Mouse (Mus musculus) midbrain, embryonic 10.5 days (tissue): ENCODE results near the gene Trim38. TPM values are rescaled to one million over a fixed set of nuclear protein-coding genes. Genes with fewer than 3 reads are reported as not detected.
"Not testable (repeated sequence)": the region's sequence is repeated elsewhere in the genome, so short reads cannot be mapped to it uniquely, and the experiment has no call there.

Source experiments
- DNase-seq: peaks from one replicate; pipeline ENCODE4 v3.0.0-alpha.2; 2017; ENCODE audit warnings: low spot score
- H3K27ac ChIP-seq: fragments of 300-500 bp; sonication (generic); replicated peaks from 2 replicates; pipeline ENCODE4 v1.5.1; 2016; ENCODE audit warnings: mild to moderate bottlenecking
- H3K27me3 ChIP-seq: fragments of 300-500 bp; sonication (generic); 2 replicates; pipeline ENCODE4 v1.6.1; 2016; ENCODE audit warnings: low read depth, mild to moderate bottlenecking; ENCODE audit not compliant: poor library complexity, severe bottlenecking
- H3K36me3 ChIP-seq: fragments of 300-500 bp; sonication (generic); 2 replicates; pipeline ENCODE4 v1.6.1; 2016; ENCODE audit warnings: mild to moderate bottlenecking, moderate library complexity
- H3K4me1 ChIP-seq: fragments of 300-500 bp; sonication (generic); 2 replicates; pipeline ENCODE4 v1.6.1; 2016
- H3K4me3 ChIP-seq: fragments of 300-500 bp; sonication (generic); 2 replicates; pipeline ENCODE4 v1.5.1; 2016; ENCODE audit warnings: mild to moderate bottlenecking, moderate library complexity
- H3K9me3 ChIP-seq: fragments of 300-500 bp; sonication (generic); replicated peaks from 2 replicates; pipeline ENCODE4 v1.6.1; 2016; ENCODE audit warnings: mild to moderate bottlenecking
- WGBS: fragments of 180-500 bp; shearing (Covaris S2); methylation state at CpG from one replicate; pipeline ENCODE4 v1.1.7; 2016; 5-methylcytosine and 5-hydroxymethylcytosine counted together
- polyA plus RNA-seq: library from polyadenylated mRNA; unstranded; fragments of >200 nt; fragmentation: Nextera tagmentation; extraction: Ambion mirVana; gene quantifications from 2 replicates; pipeline ENCODE4 v1.2.1, GENCODE M21; 2016

The Trim38 gene
- polyA plus RNA-seq, 1 experiment from 2014 or later = 0.20 TPM

- H3K27me3 ChIP-seq = no peaks in the 10 kb centered on the region
- no peak for DNase-seq
- H3K27ac ChIP-seq = peak overlapping the region; percentile 96
- 2% methylated on average over 14 of the region's 14 CpGs for WGBS
- no peaks in the 10 kb centered on the region for H3K9me3 ChIP-seq
- H3K4me3 ChIP-seq = peak overlapping the region; percentile 67
- H3K36me3 ChIP-seq = no peaks in the 10 kb centered on the region
- peaks cover 45% of the 10 kb centered on the region for H3K4me1 ChIP-seq
Measured at GRCm38 (mm10) chr13:23739922-23740252, 29.8 kb upstream of the Trim38 start.

DNA sequence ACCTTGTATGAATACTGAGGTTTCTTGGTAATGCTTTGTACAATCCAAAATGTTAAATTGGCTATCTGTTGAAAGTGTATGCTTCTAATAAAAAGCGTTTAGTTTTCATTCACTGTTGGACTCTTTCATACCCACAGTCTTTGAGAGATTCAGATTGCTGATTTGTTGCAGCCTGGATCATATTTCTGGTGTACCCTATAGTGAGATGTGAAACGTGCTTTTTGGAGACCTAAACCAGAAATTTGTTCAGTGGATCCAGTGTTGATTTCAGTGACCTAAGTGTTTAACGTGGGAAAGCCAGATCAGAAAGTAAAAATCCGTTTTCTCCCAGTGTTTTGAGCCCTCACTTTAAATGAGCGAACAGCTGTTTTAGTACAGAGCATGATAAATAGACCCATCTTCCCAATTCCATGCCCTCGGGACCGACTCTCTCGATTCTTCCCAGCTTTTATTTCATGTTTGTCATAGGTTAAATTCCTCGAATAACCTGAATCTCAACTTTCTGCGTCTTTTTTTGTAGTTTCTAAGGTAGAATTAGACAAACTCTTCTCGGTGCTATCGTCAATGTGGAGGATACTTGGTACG lies 29.4 kb upstream of the Trim38 start:
- WGBS = 42% methylated on average over 13 of the region's 13 CpGs
- no peaks in the 10 kb centered on the region for H3K27me3 ChIP-seq
- peak overlapping the region; percentile 67 for H3K4me3 ChIP-seq
- H3K36me3 ChIP-seq = no peaks in the 10 kb centered on the region
- DNase-seq = peak; percentile 12
- no peaks in the 10 kb centered on the region for H3K9me3 ChIP-seq
- peak overlapping the region; percentile 96 for H3K27ac ChIP-seq
- H3K4me1 ChIP-seq = peaks cover 46% of the 10 kb centered on the region

GRCm38 (mm10) chr13:23740910-23741309 lies 28.8 kb upstream of the Trim38 start:
- Histone ChIP-seq H3K4me1 (peaks cover 46% of the 10 kb centered on the region), H3K36me3 (no peaks in the 10 kb centered on the region), H3K27me3 (no peaks in the 10 kb centered on the region), H3K4me3 (peak overlapping the region; percentile 67), H3K9me3 (no peaks in the 10 kb centered on the region), H3K27ac (peak overlapping the region; percentile 96)
- DNase-seq = no peak
- WGBS = 63% methylated on average over 5 of the region's 5 CpGs

- peak; percentile 9 for DNase-seq
- peak overlapping the region; percentile 46; the same call in 1 of the 2 replicates for H3K27ac ChIP-seq
- H3K9me3 ChIP-seq = no peaks in the 10 kb centered on the region
- H3K4me3 ChIP-seq = no peak overlapping the region
- peaks cover 46% of the 10 kb centered on the region for H3K4me1 ChIP-seq
- no peaks in the 10 kb centered on the region for H3K36me3 ChIP-seq
- H3K27me3 ChIP-seq = no peaks in the 10 kb centered on the region
Measured at GRCm38 (mm10) chr13:23742007-23742406, 27.7 kb upstream of the Trim38 start.

GRCm38 (mm10) chr13:23743215-23743614 lies 26.5 kb upstream of the Trim38 start:
- 85% methylated on average over 5 of the region's 5 CpGs for WGBS
- H3K4me3 ChIP-seq = no peak overlapping the region
- H3K4me1 ChIP-seq = peaks cover 53% of the 10 kb centered on the region
- H3K9me3 ChIP-seq = no peaks in the 10 kb centered on the region
- peak overlapping the region; percentile 75 for H3K27ac ChIP-seq
- peak; percentile 11 for DNase-seq
- no peaks in the 10 kb centered on the region for H3K36me3 ChIP-seq
- H3K27me3 ChIP-seq = no peaks in the 10 kb centered on the region

DNA sequence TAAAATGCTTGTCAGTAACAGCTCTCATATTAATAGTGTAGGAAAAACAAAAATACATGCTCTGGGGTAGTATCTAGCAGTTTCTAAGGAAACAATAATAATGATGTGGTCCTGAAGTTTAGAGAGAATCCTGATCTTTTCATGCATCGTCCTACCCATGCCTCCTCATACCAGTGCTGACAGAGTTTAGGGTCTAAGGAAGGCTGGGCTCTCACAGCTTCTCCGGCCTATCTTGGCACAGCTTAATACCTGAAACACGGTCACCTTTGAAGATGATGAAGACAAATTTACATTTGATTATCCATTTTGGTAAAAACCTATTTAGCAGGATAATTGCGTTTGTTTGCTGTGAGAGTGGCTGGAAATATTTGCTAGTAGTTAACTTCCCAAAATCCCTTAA lies 25.8 kb upstream of the Trim38 start:
- no peak for DNase-seq
- Histone ChIP-seq H3K9me3 (no peaks in the 10 kb centered on the region), H3K4me3 (peak overlapping the region; percentile 59), H3K36me3 (no peaks in the 10 kb centered on the region), H3K27ac (peak overlapping the region; percentile 97), H3K27me3 (no peaks in the 10 kb centered on the region), H3K4me1 (peaks cover 57% of the 10 kb centered on the region)
- 55% methylated on average over 4 of the region's 4 CpGs for WGBS

DNA sequence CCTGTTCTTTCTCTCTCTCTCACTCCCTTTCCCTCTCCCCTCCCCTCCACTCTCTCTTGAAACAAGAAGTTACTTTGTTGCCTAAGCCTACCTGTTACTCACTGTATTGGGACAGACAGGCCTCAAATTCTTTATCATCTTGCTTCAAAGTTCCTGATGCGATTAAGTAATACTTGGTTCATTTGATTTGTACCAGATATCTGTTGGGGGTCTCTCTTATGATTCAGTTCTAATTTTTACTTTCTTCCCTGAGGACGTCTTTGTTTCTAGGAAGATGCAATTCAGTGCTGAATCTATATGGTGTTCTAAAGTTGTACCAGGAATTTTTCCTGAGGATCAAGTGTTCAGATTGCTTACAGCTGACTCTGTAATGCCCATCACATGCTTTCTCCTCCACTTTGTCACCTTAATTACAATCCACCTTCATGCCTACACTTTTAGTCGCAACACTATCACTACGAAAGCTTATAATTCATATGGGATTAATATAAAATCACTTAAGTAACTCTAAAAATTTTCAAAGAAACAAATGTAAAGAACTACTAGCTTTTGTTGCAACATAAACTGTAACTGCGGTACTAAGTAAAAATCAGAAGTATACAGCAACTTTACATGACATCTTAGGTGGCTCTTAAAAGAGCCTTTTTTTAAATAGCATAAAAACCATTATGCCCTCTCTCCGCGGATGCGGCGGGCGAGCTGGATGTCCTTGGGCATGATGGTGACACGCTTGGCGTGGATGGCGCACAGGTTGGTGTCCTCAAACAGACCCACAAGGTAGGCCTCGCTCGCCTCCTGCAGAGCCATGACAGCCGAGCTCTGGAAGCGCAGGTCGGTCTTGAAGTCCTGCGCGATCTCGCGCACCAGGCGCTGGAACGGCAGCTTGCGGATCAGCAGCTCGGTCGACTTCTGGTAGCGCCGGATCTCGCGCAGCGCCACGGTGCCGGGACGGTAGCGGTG lies 25.0 kb upstream of the Trim38 start:
- no peaks in the 10 kb centered on the region for H3K9me3 ChIP-seq
- peaks cover 49% of the 10 kb centered on the region for H3K4me1 ChIP-seq
- no peaks in the 10 kb centered on the region for H3K27me3 ChIP-seq
- H3K36me3 ChIP-seq = no peaks in the 10 kb centered on the region
- peak overlapping the region; percentile 97 for H3K27ac ChIP-seq
- no peak for DNase-seq
- WGBS = 3% methylated on average over 16 of the region's 36 CpGs
- peak overlapping the region; percentile 59 for H3K4me3 ChIP-seq

DNA sequence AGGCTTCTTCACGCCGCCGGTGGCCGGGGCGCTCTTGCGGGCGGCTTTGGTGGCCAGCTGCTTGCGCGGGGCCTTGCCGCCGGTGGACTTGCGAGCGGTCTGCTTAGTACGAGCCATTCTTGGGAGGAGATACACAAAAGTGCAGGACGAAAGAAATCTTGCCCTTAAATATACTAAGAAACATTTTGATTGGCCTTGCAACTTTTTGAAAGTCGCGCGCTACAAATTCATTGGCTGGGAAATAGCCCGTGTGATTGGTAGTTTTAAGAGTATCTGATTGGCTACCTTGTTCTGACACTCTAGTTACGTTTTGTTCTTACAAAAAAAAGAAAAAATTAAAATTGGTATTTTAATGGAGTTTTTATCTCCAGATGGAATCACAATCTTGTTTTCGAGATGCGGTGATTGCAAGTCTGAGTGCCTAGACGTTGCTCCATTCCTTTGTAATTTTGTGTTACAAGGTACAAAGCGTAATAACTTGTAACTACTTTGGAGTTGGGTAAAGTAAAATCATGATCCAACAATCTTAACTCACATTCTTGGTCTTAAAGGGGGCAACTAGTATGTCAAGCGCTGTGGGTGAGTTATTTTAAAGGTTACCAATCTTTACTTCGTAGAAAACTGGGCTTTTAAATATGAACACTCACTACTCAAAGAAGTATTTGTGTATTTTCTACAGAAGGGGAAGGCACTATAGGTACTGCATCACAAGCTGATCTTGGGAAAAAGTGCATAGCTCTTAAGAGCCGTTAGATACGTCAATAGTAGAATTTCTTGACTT lies 24.1 kb upstream of the Trim38 start, which contains the start of gene Hist1h3c:
Gene Hist1h3c, minus strand, starts transcription at position 222 of the 781 bp plus-strand sequence.
- peak within 1 kb of the TSS; percentile 97 for H3K27ac ChIP-seq
- H3K4me3 ChIP-seq = peak within 1 kb of the TSS; percentile 59
- no peaks in the 10 kb centered on the region for H3K27me3 ChIP-seq
- DNase-seq = peak; percentile 82
- no peaks in the 10 kb centered on the region for H3K36me3 ChIP-seq
- no peaks in the 10 kb centered on the region for H3K9me3 ChIP-seq
- under 1% methylated on average over 27 of the region's 28 CpGs for WGBS
- peaks cover 41% of the 10 kb centered on the region for H3K4me1 ChIP-seq

DNA sequence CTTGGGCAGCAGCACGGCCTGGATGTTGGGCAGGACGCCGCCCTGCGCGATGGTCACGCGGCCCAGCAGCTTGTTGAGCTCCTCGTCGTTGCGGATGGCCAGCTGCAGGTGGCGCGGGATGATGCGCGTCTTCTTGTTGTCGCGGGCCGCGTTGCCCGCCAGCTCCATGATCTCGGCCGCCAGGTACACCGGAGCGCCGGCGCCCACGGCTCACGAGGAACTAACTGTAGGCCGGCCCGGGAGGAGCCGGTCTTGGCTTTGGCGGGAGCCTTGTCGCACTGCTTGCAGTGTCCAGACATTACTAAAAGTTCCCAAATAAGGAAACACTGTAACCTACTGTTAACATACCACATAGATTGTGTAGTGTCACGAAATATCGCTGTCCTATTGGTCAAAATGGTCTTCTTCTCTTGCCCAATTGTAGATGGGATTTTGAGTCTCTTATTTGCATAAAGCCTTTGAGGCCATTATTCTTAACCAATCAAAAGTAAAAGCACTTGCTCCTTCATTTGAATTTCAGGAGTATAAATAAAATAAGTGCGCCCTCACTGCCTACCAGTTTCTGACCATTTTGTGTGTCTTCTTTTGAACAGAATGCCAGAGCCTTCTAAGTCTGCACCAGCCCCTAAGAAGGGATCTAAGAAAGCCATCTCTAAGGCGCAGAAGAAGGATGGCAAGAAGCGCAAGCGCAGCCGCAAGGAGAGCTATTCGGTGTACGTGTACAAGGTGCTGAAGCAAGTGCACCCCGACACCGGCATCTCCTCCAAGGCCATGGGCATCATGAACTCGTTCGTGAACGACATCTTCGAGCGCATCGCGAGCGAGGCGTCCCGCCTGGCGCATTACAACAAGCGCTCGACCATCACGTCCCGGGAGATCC lies 23.3 kb upstream of the Trim38 start, which contains the start of gene Hist1h2bb:
Gene Hist1h2bb, plus strand, starts transcription at position 534 of the 880 bp plus-strand sequence.
- peak; percentile 79 for DNase-seq
- not testable (repeated sequence) for H3K27me3 ChIP-seq, H3K36me3 ChIP-seq, H3K9me3 ChIP-seq
- H3K4me3 ChIP-seq = peak within 1 kb of the TSS; percentile 59
- peak within 1 kb of the TSS; percentile 97 for H3K27ac ChIP-seq
- WGBS = under 1% methylated on average over 44 of the region's 58 CpGs
- H3K4me1 ChIP-seq = peaks cover 36% of the 10 kb centered on the region

DNA sequence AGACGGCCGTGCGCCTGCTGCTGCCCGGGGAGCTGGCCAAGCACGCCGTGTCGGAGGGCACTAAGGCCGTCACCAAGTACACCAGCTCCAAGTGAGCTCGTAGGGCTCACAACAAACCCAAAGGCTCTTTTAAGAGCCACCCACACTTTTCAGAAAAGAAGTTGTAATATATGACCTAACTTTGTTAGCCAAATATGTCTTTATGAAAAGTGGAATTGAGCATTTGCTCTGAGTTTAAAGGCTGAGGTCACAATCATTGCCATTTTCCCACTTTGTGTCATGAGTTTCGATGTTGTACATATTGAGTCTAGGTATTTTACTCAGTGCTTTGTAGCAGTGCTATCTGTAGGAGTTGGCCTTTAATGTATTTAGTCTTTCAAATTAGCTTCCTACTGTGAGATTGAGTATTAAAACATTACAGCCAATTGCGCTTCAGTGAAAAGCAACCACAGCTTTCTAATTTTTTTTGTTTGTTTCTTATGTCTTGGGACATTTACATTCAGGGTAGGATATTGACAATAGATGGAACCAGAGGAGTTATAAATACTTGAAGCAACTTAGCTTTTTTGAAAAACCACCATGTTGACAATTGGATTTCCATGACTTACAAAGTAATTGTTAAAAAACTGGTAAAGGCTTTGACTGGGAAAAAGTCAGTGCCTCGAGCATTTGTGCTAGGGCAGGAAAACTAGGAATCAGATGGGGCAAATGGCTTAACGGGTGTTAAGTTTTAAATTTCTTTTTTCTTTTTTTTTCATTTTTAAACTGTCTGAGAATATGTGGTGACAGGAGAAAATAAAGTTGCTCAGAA lies 22.4 kb upstream of the Trim38 start:
- 2% methylated on average over 13 of the region's 13 CpGs for WGBS
- Histone ChIP-seq H3K9me3 (no peaks in the 10 kb centered on the region), H3K27ac (peak overlapping the region; percentile 97), H3K36me3 (no peaks in the 10 kb centered on the region), H3K4me3 (peak overlapping the region; percentile 59), H3K4me1 (peaks cover 35% of the 10 kb centered on the region), H3K27me3 (no peaks in the 10 kb centered on the region)
- peak; percentile 32 for DNase-seq

DNA sequence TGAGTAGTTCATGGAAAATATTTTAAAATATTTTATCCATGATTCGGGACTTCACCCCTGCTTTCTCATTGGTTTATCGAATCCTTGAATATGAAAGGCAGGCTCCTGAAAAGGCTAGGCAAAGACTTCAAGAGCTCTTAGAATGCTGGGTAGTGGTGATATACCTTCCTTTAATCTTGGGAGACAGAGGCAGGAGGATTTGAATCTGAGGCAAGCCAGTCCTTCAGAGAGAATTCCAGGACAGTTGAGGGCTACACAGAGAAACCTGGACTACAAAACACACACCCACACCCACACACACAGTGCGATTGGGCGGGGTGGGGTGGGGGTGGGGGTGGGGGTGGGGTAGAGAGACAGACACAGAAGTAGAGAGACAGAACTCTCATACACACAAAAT lies 21.8 kb upstream of the Trim38 start:
- no peaks in the 10 kb centered on the region for H3K27me3 ChIP-seq
- no peaks in the 10 kb centered on the region for H3K36me3 ChIP-seq
- H3K4me3 ChIP-seq = peak overlapping the region; percentile 59
- H3K9me3 ChIP-seq = no peaks in the 10 kb centered on the region
- 10% methylated on average over 4 of the region's 4 CpGs for WGBS
- peaks cover 38% of the 10 kb centered on the region for H3K4me1 ChIP-seq
- DNase-seq = peak; percentile 50
- peak overlapping the region; percentile 97 for H3K27ac ChIP-seq
